Mouse (Mus musculus) inflammation-experienced regulatory T-cells, adult 6 months (primary cell): ENCODE measurements at regions not wholly inside any gene's neighbourhood (a gene's known extent, or its start where the extent isn't known, plus 50 kb on each side); places are given as distances from the start of the nearest gene placed in this dataset.

Experiments
- ATAC-seq: one replicate; pipeline ENCODE4 v1.8.0; 2017

DNA sequence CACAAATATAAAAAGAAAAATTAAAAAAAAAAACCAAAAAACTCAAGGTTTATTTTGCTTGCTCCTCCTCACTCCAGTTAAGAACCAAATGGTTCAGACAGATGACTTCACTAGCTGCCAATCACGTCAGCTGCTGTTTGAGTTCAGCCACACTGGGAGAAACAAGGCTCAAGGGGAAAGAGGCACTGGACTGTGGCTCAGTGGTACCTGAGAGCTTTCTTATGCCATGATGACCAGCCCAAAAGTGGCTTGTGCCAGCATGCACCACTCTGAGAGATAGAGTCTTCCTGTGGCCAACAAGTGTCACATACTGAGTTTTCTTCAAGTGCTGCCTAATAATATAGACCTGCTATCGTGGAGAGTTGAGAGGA is 198.0 kb upstream of the Tprg start:
- no peak for ATAC-seq

DNA sequence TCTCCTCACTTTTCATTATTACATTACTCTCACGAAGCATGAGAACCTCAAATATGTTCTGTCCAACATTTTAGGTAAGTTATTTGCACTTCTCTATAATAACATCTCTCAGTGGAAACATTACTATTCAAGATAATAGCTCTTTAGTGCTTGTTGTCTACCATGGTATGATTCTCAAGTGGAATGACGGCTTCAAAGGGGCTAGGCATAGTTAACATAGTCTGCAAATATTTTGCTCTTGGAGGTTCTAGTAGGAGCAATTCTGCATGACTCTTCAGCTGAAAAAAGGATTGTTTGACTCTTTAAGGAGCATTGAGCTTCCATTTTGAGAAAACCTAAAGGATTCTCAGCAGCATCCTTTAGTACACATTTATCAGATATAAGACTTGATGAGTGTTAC is 182.5 kb upstream of the Tprg start:
- no peak for ATAC-seq

DNA sequence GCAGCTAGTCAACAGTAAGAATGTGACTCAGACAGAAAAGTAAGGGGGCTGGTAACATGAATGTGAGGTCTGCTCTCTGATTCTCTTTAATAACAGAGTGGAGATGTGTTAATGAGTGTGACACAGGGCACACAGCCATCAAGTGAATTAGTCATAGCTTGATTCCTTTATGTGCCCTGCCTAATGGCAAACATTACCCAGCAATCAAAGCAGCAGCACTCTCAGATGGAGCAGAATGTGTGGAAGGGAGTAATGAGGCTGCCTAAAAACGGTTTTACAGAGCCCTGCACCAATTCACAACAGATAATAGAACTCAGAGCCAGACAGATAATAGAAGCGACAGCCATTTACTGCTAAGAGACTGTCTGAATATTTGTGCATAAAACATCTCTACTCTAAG is 182.0 kb upstream of the Tprg start:
- ATAC-seq = no peak

DNA sequence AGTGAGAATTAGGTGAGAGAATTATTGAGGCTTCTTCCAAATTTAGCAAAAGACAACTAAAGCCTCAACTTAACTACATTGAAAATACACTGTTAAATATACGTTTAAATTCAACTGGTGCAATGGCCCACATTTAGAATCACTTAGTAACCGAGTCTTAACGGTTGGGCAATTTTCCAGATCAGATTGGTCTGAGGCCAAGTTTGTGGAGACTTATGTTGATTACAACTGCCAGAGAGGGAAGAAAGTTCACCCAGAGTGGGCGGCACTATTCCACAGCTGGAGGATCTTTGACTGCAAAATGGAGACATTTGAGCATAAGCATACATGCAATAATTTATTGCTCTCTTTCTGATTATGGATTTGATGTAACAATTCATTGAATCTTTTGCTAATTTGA is 146.5 kb upstream of the Tprg start:
- no peak for ATAC-seq

DNA sequence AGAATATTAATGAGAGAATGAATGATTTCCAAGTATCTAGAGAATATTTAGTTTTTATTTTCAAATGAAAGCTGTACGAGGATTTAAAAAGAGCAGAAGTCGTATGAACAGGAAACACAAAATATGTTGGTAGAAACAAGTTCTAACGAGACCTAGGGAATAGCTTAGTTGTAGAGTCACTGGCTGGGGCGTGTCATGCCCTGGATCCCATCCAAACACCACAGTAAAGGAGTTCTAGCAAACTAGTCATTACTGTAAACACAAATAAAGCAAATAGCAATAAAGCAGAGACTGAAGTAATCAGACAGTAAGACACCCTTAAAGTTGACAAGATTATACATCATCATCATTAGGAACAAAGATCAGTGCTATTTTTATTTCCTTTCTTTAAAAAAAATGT is 139.1 kb upstream of the Tprg start:
- ATAC-seq = no peak

DNA sequence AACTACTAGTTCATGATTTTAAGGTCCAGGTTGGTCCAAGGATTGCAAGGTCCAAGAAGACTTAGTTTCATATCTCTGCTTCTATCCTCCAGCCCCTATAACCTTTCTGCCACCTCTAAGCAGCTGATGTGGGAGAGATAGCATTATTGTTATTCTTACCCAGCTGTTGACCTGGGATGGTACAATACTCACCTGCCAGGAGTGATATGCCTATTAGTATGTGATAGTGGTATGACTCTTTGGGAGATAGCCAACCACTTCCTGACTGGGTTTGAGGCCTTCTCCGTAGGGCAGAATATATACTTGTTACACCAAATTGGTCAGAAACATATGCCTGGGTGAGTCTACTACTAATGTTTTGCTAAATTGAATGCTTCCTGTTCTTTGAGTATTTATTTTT is 137.4 kb upstream of the Tprg start:
- no peak for ATAC-seq

DNA sequence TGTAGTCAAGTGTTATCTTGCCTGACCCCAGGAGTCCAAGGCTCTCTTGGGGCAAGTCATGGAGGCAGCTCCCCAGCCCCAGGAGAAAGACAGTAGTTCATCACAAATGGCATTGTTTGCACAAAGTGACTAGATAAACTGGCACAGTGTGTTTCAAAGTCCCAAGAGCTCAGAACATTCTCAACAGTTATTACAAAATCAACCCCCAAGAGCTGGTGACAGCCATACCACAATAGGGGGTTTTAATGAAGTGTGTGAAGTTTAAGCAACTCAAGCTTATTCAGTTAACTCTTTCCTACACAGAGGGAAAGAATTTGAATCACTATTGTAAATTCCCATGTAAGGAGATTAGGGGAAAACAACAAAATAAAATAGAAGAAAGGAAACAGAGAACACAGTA is 109.7 kb upstream of the Tprg start:
- no peak for ATAC-seq

DNA sequence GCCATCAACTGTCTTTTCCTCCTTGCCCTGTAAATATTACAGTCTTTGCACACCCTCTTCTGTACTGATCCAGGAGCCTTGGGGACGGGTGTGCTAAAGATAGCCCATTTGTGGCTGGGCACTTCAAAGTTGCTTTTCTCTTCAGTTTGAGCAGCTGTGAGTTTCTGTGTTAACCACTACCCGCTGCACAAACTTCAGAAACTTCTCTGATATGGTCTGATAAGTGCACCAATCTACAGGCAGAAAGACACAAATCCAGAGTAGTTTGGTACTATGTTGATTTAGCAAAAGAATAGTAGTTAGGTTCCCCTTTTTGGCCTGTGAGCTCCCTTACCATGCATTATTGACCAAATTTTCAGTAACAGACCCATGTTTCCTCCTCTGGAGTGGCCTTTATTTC is 108.6 kb upstream of the Tprg start:
- ATAC-seq = no peak

DNA sequence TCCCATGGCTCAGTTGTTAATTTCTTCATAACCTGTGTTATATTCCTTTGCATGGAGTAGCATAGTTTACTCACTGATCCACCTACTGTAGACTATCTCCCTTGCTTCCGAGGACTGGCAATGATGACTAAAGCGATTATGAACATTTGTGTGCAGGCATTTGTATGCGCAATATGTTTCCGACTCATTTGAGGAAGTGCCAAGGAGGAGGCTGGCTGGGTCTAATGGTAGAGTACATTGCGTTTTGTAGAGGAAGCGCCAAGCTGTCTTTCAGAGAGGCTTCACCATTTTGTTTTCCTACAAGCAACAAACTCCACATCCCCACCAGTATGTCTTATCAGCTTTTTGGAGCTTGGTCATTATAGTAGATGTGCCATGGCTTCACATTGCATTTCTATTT is 104.7 kb upstream of the Tprg start:
- ATAC-seq = no peak

DNA sequence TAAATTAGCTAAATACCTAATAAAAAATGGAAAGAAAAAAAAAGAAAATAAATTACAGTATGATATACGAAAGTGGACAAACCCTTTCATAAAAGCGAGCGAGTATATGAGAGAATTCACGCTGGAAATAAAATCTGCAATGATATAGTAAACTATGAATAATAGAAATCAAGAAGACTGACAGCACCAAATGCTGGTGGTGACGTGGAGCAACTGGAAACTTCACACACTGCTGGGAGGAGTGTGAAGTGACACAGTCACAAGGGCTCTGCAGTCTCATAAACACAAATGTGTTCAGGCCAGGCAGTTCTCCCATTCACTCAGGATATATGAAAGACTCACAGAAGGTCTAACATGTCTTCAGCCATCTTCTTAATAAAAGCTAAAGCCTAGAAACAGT is 89.5 kb upstream of the Tprg start:
- no peak for ATAC-seq

DNA sequence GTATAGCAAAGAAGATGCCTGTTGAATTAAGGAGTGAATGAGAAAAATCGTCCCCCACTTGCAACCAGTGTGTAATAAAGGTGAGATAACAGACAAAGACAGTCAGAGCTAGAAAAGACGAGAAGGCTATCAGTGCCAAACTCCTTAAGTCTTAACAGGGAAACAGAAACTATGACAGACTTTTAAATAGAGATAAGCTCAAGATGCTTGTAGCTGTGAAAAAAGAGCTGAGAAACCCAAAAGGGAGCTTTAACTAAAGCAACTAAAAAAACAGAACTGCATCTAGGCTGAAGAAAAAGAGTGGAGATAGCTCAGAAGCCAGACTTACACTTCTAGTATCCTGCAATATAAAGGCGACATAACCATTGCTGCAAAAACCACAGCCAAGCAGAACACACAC is 87.8 kb upstream of the Tprg start:
- ATAC-seq = no peak

DNA sequence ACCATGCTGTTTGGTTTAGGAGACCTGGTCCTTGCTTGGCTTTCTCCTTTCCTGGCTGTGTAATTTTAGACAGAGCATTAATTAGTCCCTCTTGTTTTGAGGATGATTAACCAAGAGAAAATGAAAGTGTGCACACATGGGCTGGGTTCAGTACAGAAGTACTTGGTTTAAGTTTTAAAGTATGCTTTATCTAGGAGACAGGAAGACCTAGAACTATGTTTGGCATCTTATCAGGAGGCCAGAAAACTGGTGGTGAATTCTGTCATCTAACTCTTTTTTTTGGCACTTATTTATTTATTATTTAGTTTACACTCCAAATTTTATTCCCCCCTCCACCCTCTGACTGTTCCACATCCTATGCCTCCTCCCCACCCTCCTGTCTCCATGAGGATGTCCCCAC is 86.6 kb upstream of the Tprg start:
- no peak for ATAC-seq

DNA sequence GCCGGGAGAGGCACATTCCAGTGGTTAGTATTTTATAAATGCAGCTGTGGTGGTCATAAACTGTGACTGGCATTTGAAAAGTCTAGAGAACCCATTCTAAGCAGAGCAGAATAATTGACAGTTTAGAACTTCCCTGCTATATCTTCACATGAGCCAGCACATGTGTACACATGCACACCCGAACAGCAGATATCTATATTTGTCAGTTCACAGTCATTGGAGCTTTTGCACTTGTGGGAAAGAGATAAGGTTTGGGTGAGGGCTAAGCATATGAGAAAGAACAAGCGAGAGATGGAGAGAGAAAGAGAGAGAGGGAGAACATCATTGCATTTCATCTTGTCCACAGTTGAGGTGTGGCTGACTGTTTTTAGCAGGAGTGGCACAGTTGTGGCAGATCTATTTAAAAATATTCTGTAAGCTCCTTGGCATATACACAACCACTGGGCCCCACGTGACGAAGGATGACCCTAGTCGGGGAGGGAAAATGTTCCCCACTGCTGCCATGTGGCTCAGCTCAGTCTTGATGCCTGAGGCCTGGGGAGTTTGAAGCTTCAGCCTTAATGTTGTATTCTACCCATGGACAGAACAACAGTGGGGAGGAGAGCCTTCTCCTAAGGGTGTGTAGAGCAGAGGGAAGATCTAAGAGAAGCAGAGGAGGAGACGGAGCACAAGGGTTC is 85.4 kb upstream of the Tprg start:
- no peak for ATAC-seq

DNA sequence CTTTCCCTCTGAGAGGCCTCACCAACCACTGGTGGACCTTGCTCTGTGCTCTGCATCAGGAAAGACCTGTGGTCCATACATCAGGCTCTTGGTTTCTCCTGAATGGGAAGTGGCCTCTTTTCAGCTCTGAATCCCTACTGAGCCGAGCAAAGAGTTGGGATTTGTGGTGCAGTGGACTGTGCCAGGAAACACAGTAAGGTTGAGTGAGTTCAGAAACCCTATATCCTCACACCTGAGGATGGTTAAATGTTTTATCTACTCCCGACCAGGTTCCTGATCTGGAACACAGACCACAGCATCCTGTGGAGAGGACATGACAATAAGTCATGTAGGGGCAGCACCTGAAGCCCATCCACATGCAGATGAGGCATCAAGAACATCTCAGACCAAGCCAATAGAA is 73.4 kb upstream of the Tprg start:
- no peak for ATAC-seq

DNA sequence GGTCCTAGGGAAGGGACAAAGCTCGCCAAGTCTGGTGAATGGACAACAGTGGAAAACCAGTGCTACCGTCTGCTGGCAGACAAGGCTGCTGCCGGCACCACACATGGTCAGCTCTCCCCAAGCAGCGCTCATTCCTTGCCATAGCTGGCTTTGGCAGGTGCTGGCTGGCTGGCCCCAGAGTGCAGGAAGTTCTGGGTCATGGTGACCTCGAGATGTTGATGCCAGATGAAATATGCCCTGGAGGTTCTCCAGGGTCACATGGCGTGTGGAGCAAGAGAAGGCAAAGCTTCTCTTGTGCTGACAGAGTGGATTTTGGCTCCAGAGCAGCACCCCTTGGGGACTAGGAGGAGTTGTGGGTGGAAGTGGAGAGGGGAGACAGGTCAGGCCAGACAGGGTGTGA is 66.1 kb upstream of the Tprg start:
- ATAC-seq = no peak

DNA sequence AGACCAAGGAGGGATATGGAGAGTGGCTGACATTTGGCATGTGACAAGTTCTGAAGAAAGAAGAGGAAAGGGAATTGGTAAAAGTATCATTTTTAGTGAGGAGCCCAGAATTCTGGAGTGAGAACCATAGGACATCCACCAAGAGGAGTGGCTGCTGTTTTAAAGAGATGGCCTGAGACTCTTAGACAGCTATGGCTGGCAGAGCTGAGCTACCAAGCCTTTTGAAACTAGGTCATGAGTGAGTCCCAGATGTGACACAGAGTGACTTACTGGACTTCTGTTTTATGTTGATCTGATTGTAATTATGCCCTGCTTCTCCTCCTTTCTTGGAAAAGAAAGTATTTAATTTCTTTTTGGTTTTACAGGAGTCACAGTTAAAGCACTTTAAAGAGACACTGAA is 61.8 kb upstream of the Tprg start:
- ATAC-seq = no peak
